ENCODE assay signal across 22 mouse cellular contexts in genomic region chr5:64107596-64108289, GRCm38 (mm10). TPM values are rescaled to one million over a fixed set of nuclear protein-coding genes. Genes with fewer than 3 reads are reported as not detected.
DNase-seq lines count a peak whose midpoint lies in the region; ATAC-seq and TF ChIP-seq lines count a peak whose summit lies in the region.
"Had no signal": no experiment of that assay in that cellular context is flagged by ENCODE, and none has a peak within 500 bp of the region (broad histone marks: within the 10 kb centered on the region; RNA-seq: fewer than 3 reads in every experiment).

No protein-coding gene starts in this region.

- ATAC-seq in midbrain, postnatal 0 days (ENCODE audit: low FRiP score) = no peak
- ATAC-seq in kidney, embryonic 15.5 days (replicated peaks; ENCODE audit: low FRiP score) = no peak
- ATAC-seq: activated CD4-positive, CD25-positive, alpha-beta regulatory T cell, adult 4 months; forebrain, embryonic 13.5 days; forebrain, embryonic 15.5 days; forebrain, postnatal 0 days; Patski had no signal

- no peak overlapping the region for H3K9ac ChIP-seq in midbrain, postnatal 0 days (replicated peaks; ENCODE audit: low read length, poor library complexity, severe bottlenecking)
- no peak overlapping the region for H3K9ac ChIP-seq in kidney, embryonic 15.5 days
- H3K9ac ChIP-seq: embryonic facial prominence, embryonic 13.5 days; embryonic facial prominence, embryonic 15.5 days; forebrain, embryonic 13.5 days; forebrain, embryonic 15.5 days; forebrain, postnatal 0 days had no signal

- DNase-seq in ES-CJ7 (ENCODE audit: low read depth, low spot score) = peak; percentile 76
- peak; percentile 79 for DNase-seq in R1 (ENCODE audit: low read depth, low spot score)
- DNase-seq in midbrain, postnatal 0 days (ENCODE audit: low spot score) = no peak
- no peak for DNase-seq in adrenal gland, adult 8-10 months
- DNase-seq: adrenal gland, postnatal 10 days; adrenal gland, postnatal 25 days; cerebellum, adult 11 months; cerebellum, adult 18-20 months; cerebellum, adult 8-10 months; cerebellum, adult 9-11 months; cerebellum, postnatal 14 days; cerebellum, postnatal 36 days; embryo, embryonic 11 days; forebrain, postnatal 0 days had no signal

- no peaks in the 10 kb centered on the region for H3K27me3 ChIP-seq in midbrain, postnatal 0 days (ENCODE audit: insufficient read depth, low read length)
- H3K27me3 ChIP-seq in kidney, embryonic 15.5 days = no peaks in the 10 kb centered on the region
- H3K27me3 ChIP-seq: embryonic facial prominence, embryonic 13.5 days; embryonic facial prominence, embryonic 15.5 days; forebrain, embryonic 13.5 days; forebrain, embryonic 15.5 days; Patski had no signal

- no peak overlapping the region for H3K27ac ChIP-seq in midbrain, postnatal 0 days (ENCODE audit: low read depth, low read length)
- H3K27ac ChIP-seq in kidney, embryonic 15.5 days = no peak overlapping the region
- H3K27ac ChIP-seq: embryonic facial prominence, embryonic 13.5 days; embryonic facial prominence, embryonic 15.5 days; forebrain, embryonic 13.5 days; forebrain, embryonic 15.5 days had no signal

- no peak overlapping the region for H3K4me2 ChIP-seq in midbrain, postnatal 0 days (ENCODE audit: low read depth, low read length, poor library complexity, severe bottlenecking)
- H3K4me2 ChIP-seq in kidney, embryonic 15.5 days = no peak overlapping the region
- H3K4me2 ChIP-seq: embryonic facial prominence, embryonic 13.5 days; embryonic facial prominence, embryonic 15.5 days; forebrain, embryonic 13.5 days; forebrain, embryonic 15.5 days had no signal

- TF ChIP-seq CTCF in midbrain, postnatal 0 days (IDR thresholded peaks at IDR 0.05) = no peak

- peaks cover 48% of the 10 kb centered on the region for H3K36me3 ChIP-seq in midbrain, postnatal 0 days (ENCODE audit: insufficient read depth, low read length)
- H3K36me3 ChIP-seq in kidney, embryonic 15.5 days = peaks cover 74% of the 10 kb centered on the region

- WGBS in midbrain, postnatal 0 days = 89% methylated on average over 11 of the region's 11 CpGs
- WGBS in kidney, embryonic 15.5 days = 90% methylated on average over 11 of the region's 11 CpGs

- no peak overlapping the region for H3K4me3 ChIP-seq in midbrain, postnatal 0 days (ENCODE audit: low read depth, low read length)
- no peak overlapping the region for H3K4me3 ChIP-seq in kidney, embryonic 15.5 days (replicated peaks)
- H3K4me3 ChIP-seq: embryonic facial prominence, embryonic 13.5 days; embryonic facial prominence, embryonic 15.5 days; forebrain, embryonic 13.5 days; forebrain, embryonic 15.5 days had no signal

- no peaks in the 10 kb centered on the region for H3K4me1 ChIP-seq in midbrain, postnatal 0 days (ENCODE audit: insufficient read depth, low read length)
- H3K4me1 ChIP-seq in kidney, embryonic 15.5 days = 0 out of 2 replicates have a peak, but pooled peaks cover 3% of the 10 kb centered on the region
- H3K4me1 ChIP-seq: embryonic facial prominence, embryonic 13.5 days; embryonic facial prominence, embryonic 15.5 days; forebrain, embryonic 13.5 days; forebrain, embryonic 15.5 days had no signal

- H3K9me3 ChIP-seq in midbrain, postnatal 0 days (ENCODE audit: low read length) = no peaks in the 10 kb centered on the region
- H3K9me3 ChIP-seq in kidney, embryonic 15.5 days (replicated peaks) = no peaks in the 10 kb centered on the region
- H3K9me3 ChIP-seq: embryonic facial prominence, embryonic 13.5 days; embryonic facial prominence, embryonic 15.5 days; forebrain, embryonic 13.5 days; forebrain, embryonic 15.5 days; G1E had no signal

RNA-seq across cellular contexts. Expression of gene Pgm2, which starts 15.0 kb away (rescaled TPM):
- 12.6 and 13.7 TPM in 2 replicates for total RNA-seq in midbrain, postnatal 0 days (2014; rRNA removed)
- 14.0 and 15.4 TPM in 2 replicates for polyA plus RNA-seq in midbrain, postnatal 0 days (2015; fragmentation: Nextera tagmentation; extraction: Ambion mirVana)
- polyA plus RNA-seq in kidney, embryonic 15.5 days (2015; fragmentation: Nextera tagmentation; extraction: Ambion mirVana) = 38.1 and 39.0 TPM in 2 replicates
- total RNA-seq in adrenal gland, adult 8-10 months (2022) = 10 to 100 TPM; 14.6 to 27.4 (median 20.5) TPM

RNA-seq across cellular contexts. Expression of gene Tbc1d1, which starts 48.4 kb away (rescaled TPM):
- 11.3 and 11.8 TPM in 2 replicates for total RNA-seq in midbrain, postnatal 0 days (2014; rRNA removed)
- 5.1 and 5.6 TPM in 2 replicates for polyA plus RNA-seq in midbrain, postnatal 0 days (2015; fragmentation: Nextera tagmentation; extraction: Ambion mirVana)
- polyA plus RNA-seq in kidney, embryonic 15.5 days (2015; fragmentation: Nextera tagmentation; extraction: Ambion mirVana) = 32.0 and 36.3 TPM in 2 replicates
- 10 to 100 TPM; 10.2 to 17.7 (median 14.7) TPM for total RNA-seq in adrenal gland, adult 8-10 months (2022)

Comparison
In these comparisons a context has a peak if more than half of its experiments do, and no peak if none do; other contexts are left out.
1. DNase-seq: peak in ES-CJ7 (single experiment) and R1 (single experiment); none in midbrain, postnatal 0 days (single experiment) and adrenal gland, adult 8-10 months (single experiment).